Mouse (Mus musculus): Measurements from ENCODE around the gene Vopp1. TPM values are rescaled to one million over a fixed set of nuclear protein-coding genes. Genes with fewer than 3 reads are reported as not detected.

The Vopp1 gene
- polyA plus RNA-seq, 1 experiment from 2014 or later: 109 TPM

GRCm38 (mm10) chr6:57770467-57771190 lies 54.3 kb downstream of the Vopp1 start:
- 96% methylated on average over 1 of the region's 1 CpGs for WGBS

GRCm38 (mm10) chr6:57768948-57769525 lies 55.9 kb downstream of the Vopp1 start:
- no peak overlapping the region for H3K4me3 ChIP-seq
- no peaks in the 10 kb centered on the region for H3K27me3 ChIP-seq
- 89% methylated on average over 7 of the region's 7 CpGs for WGBS
- H3K9ac ChIP-seq: no peak overlapping the region
- H3K27ac ChIP-seq: no peak overlapping the region
- no peak overlapping the region for H3K4me2 ChIP-seq (replicated peaks)
- ATAC-seq (ENCODE audit: low FRiP score): no peak
- H3K4me1 ChIP-seq: no peaks in the 10 kb centered on the region
- H3K9me3 ChIP-seq (replicated peaks): no peaks in the 10 kb centered on the region
- H3K36me3 ChIP-seq: peaks cover 26% of the 10 kb centered on the region

More at GRCm38 (mm10) chr6:57770467-57771190, 54.3 kb downstream of the Vopp1 start:
- H3K36me3 ChIP-seq: peaks cover 34% of the 10 kb centered on the region
- ATAC-seq (ENCODE audit: low FRiP score): no peak
- H3K9me3 ChIP-seq (replicated peaks): no peaks in the 10 kb centered on the region
- H3K9ac ChIP-seq: no peak overlapping the region
- no peak overlapping the region for H3K4me2 ChIP-seq (replicated peaks)
- H3K27me3 ChIP-seq: no peaks in the 10 kb centered on the region
- no peak overlapping the region for H3K4me3 ChIP-seq
- no peak overlapping the region for H3K27ac ChIP-seq
- H3K4me1 ChIP-seq: no peaks in the 10 kb centered on the region

GRCm38 (mm10) chr6:57767112-57767868 lies 57.7 kb downstream of the Vopp1 start:
- no peak overlapping the region for H3K4me3 ChIP-seq
- no peaks in the 10 kb centered on the region for H3K4me1 ChIP-seq
- 89% methylated on average over 8 of the region's 8 CpGs for WGBS
- peaks cover 15% of the 10 kb centered on the region; the same call in 1 of the 2 replicates for H3K36me3 ChIP-seq
- no peak for ATAC-seq (ENCODE audit: low FRiP score)
- H3K9me3 ChIP-seq (replicated peaks): no peaks in the 10 kb centered on the region
- no peaks in the 10 kb centered on the region for H3K27me3 ChIP-seq
- H3K4me2 ChIP-seq (replicated peaks): no peak overlapping the region
- H3K27ac ChIP-seq: no peak overlapping the region
- H3K9ac ChIP-seq: no peak overlapping the region

GRCm38 (mm10) chr6:57766287-57766686 lies 58.7 kb downstream of the Vopp1 start:
- H3K36me3 ChIP-seq: peaks cover 20% of the 10 kb centered on the region; the same call in 1 of the 2 replicates
- H3K9me3 ChIP-seq (replicated peaks): no peaks in the 10 kb centered on the region
- no peak overlapping the region for H3K9ac ChIP-seq
- H3K27ac ChIP-seq: no peak overlapping the region
- no peak for ATAC-seq (ENCODE audit: low FRiP score)
- no peak overlapping the region for H3K4me3 ChIP-seq
- no peaks in the 10 kb centered on the region for H3K4me1 ChIP-seq
- no peaks in the 10 kb centered on the region for H3K27me3 ChIP-seq
- no peak overlapping the region for H3K4me2 ChIP-seq (replicated peaks)
- WGBS: 93% methylated on average over 1 of the region's 1 CpGs

- Histone ChIP-seq H3K36me3 (peaks cover 24% of the 10 kb centered on the region), H3K4me3 (no peak overlapping the region), H3K27me3 (no peaks in the 10 kb centered on the region), H3K9ac (no peak overlapping the region), H3K27ac (no peak overlapping the region), H3K9me3 (replicated peaks) (no peaks in the 10 kb centered on the region), H3K4me1 (no peaks in the 10 kb centered on the region), H3K4me2 (replicated peaks) (no peak overlapping the region)
- WGBS: 70% methylated on average over 3 of the region's 3 CpGs
- ATAC-seq (ENCODE audit: low FRiP score): no peak
These were observed 59.7 kb downstream of the Vopp1 start for GRCm38 (mm10) chr6:57765095-57765878.

DNA sequence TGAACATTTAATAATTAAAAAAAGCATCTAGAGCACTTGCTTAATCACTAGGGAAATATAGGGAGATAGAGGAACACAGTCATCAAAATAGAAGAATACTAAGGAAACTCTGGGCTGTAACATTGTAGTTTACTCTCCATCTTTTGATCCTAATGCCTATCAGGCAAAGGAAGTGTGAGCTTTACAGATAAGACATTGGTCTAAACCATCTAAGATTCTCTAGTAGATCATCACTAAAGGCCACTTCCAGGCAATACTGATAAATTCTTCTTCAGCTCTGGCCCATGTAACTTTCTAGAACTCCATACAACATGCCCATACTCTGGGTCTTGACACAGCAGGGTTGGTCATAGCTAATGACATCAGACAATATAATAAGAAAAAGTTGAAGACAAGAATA lies 61.9 kb downstream of the Vopp1 start:
- no peaks in the 10 kb centered on the region for H3K27me3 ChIP-seq
- no peaks in the 10 kb centered on the region for H3K9me3 ChIP-seq (replicated peaks)
- ATAC-seq (ENCODE audit: low FRiP score): no peak
- no peak overlapping the region for H3K9ac ChIP-seq
- no peak overlapping the region for H3K27ac ChIP-seq
- H3K4me2 ChIP-seq (replicated peaks): no peak overlapping the region
- H3K36me3 ChIP-seq: peaks cover 13% of the 10 kb centered on the region
- no peak overlapping the region for H3K4me3 ChIP-seq
- no peaks in the 10 kb centered on the region for H3K4me1 ChIP-seq

GRCm38 (mm10) chr6:57753962-57754759 lies 70.8 kb downstream of the Vopp1 start:
- no peak overlapping the region for H3K27ac ChIP-seq
- WGBS: 97% methylated on average over 9 of the region's 9 CpGs
- no peak overlapping the region for H3K4me2 ChIP-seq (replicated peaks)
- no peaks in the 10 kb centered on the region for H3K27me3 ChIP-seq
- no peak for ATAC-seq (ENCODE audit: low FRiP score)
- H3K36me3 ChIP-seq: peaks cover 30% of the 10 kb centered on the region
- no peaks in the 10 kb centered on the region for H3K9me3 ChIP-seq (replicated peaks)
- no peak overlapping the region for H3K9ac ChIP-seq
- H3K4me3 ChIP-seq: no peak overlapping the region
- H3K4me1 ChIP-seq: no peaks in the 10 kb centered on the region

- Histone ChIP-seq H3K4me1 (no peaks in the 10 kb centered on the region), H3K9me3 (replicated peaks) (no peaks in the 10 kb centered on the region), H3K27me3 (no peaks in the 10 kb centered on the region), H3K4me3 (no peak overlapping the region), H3K4me2 (replicated peaks) (no peak overlapping the region), H3K9ac (no peak overlapping the region), H3K36me3 (no peaks in the 10 kb centered on the region), H3K27ac (no peak overlapping the region)
- 82% methylated on average over 2 of the region's 2 CpGs for WGBS
- no peak for ATAC-seq (ENCODE audit: low FRiP score)
These were observed 79.2 kb downstream of the Vopp1 start for GRCm38 (mm10) chr6:57745748-57746129.

DNA sequence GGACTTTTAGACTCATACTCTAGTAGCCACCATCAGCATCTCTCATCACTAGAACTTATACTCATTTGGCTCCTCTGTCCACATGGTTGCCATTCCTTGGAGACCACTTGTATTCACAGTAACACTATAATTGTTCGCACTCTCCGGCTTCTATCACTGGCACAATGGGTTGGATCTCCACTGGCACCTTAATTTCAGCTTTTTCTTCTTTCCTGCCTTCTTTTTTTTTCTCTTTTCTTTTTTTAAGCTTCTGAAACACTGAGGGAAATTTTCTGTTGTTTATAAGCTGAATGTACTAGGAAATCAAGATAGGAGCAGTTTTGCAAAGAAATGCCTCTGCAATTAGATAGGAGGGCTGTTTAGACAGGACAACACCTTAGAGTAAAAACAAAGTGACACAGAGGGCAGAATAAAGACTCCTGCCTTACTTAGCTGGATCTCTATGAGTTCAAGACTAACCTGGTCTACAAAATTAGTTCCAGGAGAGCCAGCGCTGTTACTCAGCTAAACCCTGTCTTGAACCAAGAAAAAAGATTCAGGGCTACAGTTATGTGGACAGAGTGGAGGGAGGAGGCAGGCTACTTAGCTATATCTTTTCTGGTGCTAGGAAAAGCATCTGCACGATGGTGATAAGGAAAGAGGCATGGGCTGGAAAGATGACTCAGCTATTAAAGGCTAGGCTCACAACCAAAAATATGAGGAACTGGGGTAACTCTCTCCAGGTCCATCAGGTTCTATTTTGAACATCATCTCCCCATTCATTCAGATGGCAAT lies 79.8 kb downstream of the Vopp1 start:
- H3K4me1 ChIP-seq: no peaks in the 10 kb centered on the region
- H3K27me3 ChIP-seq: no peaks in the 10 kb centered on the region
- no peak overlapping the region for H3K9ac ChIP-seq
- H3K4me3 ChIP-seq: no peak overlapping the region
- WGBS: 94% methylated on average over 4 of the region's 4 CpGs
- no peaks in the 10 kb centered on the region for H3K9me3 ChIP-seq (replicated peaks)
- ATAC-seq (ENCODE audit: low FRiP score): no peak
- H3K36me3 ChIP-seq: no peaks in the 10 kb centered on the region
- no peak overlapping the region for H3K27ac ChIP-seq
- no peak overlapping the region for H3K4me2 ChIP-seq (replicated peaks)

DNA sequence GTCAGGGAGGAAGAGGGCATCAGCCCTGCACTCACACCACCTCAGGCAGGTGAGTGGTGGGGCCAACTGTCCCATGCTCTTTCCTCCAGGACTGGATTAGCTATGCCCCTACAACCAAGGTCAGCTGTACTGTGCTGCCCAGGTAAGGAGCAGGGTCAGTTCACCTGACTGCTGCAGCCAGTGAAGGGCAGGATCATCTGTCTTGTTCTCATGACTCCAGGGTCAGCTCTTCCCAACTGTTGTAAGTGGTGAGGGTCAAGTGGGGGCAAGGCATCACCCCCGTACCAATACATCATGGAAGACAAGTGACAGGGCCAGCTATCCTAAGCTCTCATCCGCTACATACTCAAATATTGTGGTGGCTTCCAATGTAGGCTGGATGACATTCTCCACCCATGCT lies 80.8 kb downstream of the Vopp1 start:
- WGBS: 96% methylated on average over 2 of the region's 2 CpGs
- H3K4me1 ChIP-seq: no peaks in the 10 kb centered on the region
- no peaks in the 10 kb centered on the region for H3K9me3 ChIP-seq (replicated peaks)
- H3K4me2 ChIP-seq (replicated peaks): no peak overlapping the region
- H3K4me3 ChIP-seq: no peak overlapping the region
- no peak overlapping the region for H3K27ac ChIP-seq
- H3K27me3 ChIP-seq: no peaks in the 10 kb centered on the region
- H3K9ac ChIP-seq: no peak overlapping the region
- no peak for ATAC-seq (ENCODE audit: low FRiP score)
- no peaks in the 10 kb centered on the region for H3K36me3 ChIP-seq

- Histone ChIP-seq H3K27me3 (no peaks in the 10 kb centered on the region), H3K4me1 (no peaks in the 10 kb centered on the region), H3K36me3 (peaks cover 4% of the 10 kb centered on the region; the same call in 1 of the 2 replicates), H3K9me3 (replicated peaks) (no peaks in the 10 kb centered on the region), H3K4me2 (replicated peaks) (no peak overlapping the region), H3K4me3 (no peak overlapping the region), H3K9ac (no peak overlapping the region), H3K27ac (no peak overlapping the region)
- ATAC-seq (ENCODE audit: low FRiP score): no peak
- WGBS: 80% methylated on average over 2 of the region's 2 CpGs
These were observed 81.6 kb downstream of the Vopp1 start for GRCm38 (mm10) chr6:57743333-57743732.
